Mouse (Mus musculus) testis, postnatal 10 days (tissue): ENCODE results near the gene Atcay.
"Not testable (repeated sequence)": the region's sequence is repeated elsewhere in the genome, so short reads cannot be mapped to it uniquely, and the experiment has no call there.

ENCODE experiments used
- DNase-seq: peaks from one replicate; pipeline ENCODE4 v3.0.0; 2021; ENCODE audit warnings: low spot score

Gene Atcay

DNA sequence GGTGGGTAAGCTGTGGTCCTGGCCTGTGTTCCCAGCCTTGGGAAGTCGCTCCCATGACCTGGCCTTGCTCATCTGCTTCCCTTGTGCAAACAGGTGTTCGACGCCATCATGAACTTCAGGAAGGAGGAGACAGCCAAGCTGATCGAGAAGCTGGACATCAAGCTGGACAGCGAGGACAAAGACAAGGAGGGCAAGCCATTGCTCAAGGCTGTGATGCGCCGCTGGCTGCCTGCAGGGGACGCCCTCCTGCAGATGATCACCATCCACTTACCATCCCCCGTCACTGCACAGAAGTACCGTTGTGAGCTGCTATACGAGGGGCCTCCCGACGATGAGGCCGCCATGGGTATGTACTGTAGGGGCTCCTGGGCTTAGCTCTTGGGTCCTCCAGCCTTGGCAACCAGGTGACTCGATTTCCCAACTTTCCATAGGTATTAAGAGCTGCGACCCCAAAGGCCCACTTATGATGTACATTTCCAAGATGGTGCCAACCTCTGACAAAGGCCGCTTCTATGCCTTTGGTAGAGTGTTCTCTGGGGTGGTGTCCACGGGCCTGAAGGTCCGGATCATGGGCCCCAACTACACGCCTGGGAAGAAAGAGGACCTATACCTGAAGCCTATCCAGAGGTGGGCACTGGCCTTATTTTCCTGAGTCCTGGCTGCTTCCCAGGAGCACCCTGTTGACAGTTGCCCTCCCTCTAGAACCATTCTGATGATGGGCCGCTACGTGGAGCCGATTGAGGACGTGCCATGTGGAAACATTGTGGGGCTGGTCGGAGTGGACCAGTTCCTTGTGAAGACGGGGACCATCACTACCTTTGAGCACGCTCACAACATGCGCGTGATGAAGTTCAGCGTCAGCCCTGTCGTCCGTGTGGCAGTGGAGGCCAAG lies 50.9 kb downstream of the Atcay start:
- DNase-seq, result no peak

DNA sequence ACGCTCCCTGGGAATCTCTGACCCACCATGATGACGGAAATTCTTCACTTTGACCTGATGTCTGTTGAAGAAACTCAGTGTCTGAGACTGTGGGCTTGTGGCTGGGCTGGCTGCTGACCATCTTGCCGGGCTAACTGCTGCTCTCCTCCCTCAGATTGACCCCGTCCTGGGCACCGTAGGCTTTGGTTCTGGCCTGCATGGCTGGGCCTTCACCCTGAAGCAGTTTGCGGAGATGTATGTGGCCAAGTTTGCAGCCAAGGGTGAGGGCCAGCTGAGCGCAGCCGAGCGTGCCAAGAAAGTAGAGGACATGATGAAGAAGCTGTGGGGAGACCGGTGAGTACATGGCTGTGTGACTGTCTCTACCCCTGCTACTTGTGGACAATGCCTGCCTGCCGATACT lies 51.7 kb downstream of the Atcay start:
- DNase-seq, result no peak

DNA sequence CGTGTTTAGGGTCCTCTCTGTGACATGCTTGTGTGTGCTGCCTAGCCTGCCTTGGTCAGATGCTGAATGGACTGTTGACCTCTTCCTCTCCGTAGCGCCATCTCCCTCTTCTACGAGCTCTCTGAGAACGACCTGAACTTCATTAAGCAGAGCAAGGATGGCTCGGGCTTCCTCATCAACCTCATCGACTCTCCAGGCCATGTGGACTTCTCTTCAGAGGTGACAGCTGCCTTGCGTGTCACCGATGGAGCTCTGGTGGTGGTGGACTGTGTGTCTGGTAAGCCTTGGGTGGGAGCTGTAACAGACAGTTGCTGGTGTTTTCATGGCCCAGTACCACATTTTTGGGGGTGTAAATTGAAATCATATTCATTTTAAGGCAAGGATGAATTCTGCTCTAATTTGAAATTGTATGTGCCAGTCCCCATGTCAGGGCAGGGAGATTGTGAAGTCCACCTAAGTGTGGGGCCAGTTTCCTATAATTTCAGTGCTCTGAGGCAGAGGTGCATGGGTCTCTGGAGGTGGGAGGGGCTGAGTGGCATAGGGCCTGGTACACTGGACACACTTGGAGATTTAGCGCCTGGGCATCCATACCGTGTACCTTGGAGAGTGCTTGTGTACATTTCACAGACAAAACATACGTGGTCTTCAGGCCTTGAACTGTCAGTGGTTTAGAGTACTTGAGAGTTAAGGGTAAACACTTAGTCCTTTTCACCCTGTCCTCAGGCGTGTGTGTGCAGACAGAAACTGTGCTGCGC lies 52.5 kb downstream of the Atcay start:
- DNase-seq, result peak; percentile 73

DNA sequence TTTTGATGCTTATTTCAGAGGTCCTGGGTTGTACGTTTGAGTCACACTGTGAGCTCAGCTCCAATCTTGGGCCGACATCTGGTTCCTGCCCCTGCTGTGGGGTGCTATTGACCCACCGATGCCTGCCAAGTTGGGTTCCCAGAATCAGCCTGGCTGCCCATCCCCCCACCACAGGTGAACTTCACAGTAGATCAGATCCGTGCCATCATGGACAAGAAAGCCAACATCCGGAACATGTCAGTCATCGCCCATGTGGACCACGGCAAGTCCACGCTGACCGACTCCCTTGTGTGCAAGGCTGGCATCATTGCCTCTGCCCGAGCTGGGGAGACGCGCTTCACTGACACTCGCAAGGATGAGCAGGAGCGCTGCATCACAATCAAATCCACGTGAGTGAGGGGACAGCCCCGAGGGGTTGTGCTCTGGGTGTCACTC lies 53.1 kb downstream of the Atcay start:
- peak; percentile 78 for DNase-seq

DNA sequence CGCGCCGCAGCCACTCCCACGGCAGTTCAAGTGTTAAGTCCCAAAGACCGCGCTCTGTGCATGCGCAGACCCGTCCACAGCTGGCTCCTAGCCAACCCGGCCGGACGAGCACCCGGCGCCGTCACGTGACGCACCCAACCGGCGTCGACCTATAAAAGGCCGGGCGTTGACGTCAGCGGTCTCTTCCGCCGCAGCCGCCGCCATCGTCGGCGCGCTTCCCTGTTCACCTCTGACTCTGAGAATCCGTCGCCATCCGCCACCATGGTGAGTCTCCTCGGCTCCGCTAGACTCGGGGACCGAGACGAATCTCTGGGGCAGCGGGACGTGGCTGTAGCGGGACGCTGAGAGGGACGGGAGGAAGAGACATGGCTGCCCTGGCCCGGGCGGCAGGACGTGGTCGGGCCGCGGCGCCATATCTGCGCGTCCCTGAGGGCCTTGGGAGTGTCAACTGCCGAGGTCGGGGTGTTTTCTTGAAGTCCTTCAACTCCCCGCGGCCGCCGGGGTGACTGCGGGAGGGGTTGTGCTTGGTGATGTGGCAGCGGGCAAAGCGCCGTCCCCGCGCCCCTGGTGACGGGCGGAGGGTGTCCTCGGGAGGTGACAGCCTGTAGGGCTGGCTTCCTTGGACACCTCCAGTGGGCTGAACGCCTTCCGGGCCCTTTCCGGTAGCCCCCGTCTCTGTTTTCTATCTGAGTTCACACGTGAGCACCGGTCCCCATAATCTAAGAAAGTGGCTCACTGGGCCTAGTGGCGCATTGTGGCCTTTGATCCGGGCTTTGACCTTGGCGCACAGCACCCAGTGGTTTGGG lies 54.0 kb downstream of the Atcay start, which contains the start of gene Eef2:
Eef2 (plus strand) TSS at position 166 of the 806 bp plus-strand sequence.
- peak; percentile 100 for DNase-seq

DNA sequence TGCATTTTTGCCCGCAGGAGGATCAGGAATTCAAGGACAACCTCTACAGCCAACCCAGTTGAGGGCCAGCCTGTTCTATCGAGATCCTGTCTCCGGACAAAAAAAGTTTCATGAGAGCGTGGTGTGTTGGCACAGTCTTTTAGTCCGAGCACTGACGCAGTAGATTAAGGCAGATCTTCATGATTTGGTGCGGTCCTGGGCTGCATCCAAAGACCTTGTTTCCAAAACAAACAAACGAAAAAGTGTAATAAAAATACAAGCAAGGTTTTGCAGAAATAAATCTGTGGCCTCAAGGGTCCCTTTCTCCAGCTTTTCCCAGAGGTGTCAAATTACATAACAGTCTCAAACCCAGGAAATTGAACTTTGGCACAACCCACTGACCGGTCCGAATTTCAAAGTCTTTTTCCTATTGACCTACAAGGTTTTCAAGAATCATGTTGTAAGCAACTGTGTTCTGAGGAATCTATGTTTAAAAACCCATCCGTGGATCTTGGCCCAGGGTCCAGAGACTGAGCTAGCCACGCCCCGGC lies 54.6 kb downstream of the Atcay start:
- no peak for DNase-seq

DNA sequence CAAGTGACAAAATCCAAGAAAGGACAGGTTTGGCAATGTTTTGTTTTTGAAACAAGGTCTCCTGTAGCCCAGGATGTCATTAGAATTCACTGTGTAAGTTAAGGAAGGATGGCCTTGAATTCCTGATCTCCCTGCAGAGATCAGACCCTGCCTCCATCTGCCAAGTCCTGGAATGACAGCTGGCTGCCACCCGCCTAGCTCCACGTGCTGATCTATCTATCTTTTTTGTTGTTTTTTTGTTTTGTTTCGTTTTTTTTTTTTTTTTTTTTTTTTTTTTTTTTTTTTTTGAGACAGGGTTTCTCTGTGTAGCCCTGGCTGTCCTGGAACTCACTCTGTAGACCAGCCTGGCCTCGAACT lies 55.3 kb downstream of the Atcay start:
- not testable (repeated sequence) for DNase-seq

DNA sequence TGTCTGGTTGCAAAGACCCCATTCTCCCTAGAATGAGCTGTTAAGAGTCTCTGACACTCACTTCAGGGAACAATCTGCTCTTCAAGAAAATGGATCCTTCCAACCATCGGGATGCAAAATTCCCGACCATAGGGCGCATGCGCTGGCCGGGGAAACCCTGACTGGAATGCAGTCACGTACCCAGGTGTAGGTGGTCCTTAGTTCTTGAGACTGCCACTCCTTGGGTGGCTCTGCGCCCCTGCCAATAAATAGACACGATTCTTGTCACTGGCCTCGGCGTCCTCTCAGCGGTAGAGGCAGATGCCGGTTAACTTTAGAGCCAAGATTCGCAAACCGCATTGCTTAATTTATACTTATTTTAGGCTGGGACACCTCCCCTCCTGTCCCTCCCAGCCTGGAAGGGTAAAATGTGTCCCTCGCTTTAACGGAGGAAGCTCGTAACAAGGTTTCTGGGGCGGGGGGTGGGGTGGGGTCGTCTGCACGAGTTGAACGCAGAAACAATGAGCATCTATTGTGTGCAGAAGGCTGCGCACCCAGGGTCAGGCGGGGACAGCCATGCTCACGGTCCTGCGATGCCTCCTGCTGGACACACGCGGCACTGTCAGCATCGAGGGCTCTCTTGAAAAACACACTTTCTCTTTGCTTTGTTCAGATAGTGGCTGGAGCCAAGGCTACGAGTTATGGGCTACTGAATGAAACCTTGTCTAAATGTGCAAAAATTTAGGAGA lies 55.9 kb downstream of the Atcay start:
- peak; percentile 95 for DNase-seq

DNA sequence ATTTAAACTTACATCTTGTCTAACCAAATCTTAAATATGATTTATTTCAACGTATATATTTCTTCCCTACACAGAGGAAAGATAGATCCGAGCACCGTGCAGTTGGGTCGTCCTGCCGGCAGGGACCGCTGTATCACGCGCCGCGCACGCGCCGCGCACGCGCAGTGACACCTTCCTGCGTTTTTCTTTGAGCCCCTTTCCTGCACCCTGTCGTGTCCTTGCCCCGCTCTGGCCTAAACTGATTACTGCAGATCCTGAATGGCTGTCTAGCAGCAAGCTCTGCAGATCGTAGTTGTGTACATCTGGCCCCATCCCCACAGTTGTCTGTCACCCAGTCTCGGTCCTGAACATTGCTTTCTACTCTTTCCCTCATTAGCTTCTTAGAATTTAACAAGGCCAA lies 57.5 kb downstream of the Atcay start:
- DNase-seq, result peak; percentile 88

DNA sequence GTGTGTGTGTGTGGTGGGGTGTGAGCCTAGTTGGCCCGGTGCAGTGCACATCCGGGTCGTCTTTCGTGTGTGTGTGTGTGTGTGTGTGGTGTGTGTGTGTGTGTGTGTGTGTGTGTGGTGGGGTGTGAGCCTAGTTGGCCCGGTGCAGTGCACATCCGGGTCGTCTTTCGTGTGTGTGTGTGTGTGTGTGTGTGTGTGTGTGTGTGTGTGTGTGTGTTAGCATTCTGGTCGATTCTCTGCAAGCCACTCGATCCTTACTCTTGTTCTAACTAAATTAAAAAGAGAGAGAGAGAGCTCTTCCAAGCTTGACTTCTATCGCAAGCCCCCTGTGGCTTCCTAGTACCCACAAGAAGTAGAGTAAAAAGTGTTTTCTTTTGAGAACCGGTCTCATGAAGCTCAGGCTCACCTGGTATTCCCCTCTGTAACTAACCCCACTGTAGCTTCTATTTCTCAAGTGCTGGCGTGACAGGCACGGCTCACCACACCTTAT lies 61.2 kb downstream of the Atcay start:
- DNase-seq, result not testable (repeated sequence)

DNA sequence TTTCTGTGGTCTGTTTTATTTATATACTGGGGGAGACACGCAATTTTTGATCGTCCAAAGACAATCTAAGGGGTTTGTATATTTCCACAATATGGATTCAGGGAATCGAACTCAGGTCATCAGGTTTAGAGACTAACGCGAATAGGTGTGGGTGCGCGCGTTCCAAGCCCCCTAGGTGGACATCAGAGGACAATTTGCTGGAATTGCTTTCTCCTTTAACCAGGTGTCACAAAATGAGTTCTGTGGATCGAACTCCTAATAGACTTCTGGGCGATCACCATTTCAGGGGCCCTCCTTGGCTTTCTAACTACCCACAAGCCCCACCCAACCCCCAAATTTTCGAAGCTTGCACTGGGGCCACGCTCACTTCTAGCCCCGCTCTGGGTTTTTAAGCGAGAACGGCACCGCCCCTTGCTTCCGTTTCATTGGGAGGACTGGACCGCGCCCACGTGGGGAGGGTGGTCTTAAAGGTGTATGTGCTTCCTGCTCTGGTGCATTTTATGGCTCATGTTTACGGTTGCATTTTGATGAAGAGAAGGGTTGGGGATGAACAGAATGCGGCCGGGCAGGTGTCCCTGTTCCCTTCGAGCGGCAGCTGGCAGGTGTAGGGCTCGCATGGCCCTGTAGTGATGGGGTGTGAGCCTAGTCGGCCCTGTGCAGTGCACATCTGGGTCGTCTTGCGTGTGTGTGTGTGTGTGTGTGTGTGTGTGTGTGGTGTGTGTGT lies 62.0 kb downstream of the Atcay start:
- DNase-seq, result peak; percentile 90

DNA sequence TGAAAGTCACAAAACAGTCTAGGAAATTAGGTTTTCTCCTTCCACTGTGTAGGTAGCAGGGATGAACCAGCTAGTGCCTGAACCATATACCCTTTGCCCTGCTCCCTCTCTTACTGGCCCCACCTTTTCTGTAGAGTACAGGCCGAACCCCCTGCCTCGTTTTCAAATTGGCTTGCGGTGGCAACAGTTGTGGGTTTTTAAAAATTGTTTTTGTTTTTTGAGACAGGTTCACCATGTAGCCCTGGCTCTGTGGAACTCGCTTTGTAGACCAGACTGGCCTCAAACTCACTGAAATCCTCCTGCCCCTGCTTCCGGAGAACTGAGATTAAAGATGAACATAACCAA lies 62.6 kb downstream of the Atcay start:
- DNase-seq, result no peak

DNA sequence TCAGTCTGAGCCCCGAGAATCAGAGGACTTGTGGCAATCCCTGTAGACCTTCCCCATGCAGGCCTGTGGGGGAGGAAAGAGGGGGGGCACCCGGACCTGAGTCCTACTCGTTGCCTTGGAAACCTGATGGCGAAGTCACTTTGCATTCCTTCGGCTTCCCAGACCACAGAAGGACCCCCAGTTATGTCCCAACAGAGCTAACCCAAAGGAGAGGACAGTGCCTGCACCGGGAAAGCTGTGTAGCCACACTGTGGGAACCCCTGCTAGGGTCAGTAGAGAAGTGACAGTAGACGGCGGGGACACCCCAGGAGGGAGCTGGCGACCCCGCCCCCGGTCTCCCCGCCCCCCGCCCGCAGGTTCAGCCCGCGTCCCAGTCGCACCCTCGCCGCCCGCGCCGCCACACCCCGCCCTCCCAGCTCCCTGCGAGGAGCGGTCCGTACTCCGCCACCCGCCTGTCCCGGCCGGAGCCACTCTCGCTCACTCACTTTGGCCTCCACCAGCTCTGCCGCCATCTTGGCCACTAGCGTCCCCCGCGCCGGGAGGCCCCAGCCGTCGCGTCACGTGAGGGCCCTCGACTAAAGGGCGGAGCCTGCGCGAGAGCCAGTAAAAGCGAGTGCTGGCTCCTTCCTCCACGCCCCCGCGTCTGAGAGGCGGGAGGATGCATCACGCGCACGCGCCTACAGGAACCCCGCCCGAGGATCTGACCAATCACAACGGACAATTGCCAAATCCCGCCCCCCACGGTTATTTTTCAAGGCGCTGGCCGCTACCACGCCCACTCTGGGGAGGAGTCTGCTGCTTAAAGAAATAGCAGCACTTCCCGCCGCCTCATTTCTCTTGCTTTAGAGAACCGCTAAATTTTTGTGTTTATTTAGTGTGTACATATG lies 63.2 kb downstream of the Atcay start, which contains the start of gene Pias4:
Pias4 (minus strand) TSS at position 724 of the 887 bp plus-strand sequence.
- peak; percentile 100 for DNase-seq

DNA sequence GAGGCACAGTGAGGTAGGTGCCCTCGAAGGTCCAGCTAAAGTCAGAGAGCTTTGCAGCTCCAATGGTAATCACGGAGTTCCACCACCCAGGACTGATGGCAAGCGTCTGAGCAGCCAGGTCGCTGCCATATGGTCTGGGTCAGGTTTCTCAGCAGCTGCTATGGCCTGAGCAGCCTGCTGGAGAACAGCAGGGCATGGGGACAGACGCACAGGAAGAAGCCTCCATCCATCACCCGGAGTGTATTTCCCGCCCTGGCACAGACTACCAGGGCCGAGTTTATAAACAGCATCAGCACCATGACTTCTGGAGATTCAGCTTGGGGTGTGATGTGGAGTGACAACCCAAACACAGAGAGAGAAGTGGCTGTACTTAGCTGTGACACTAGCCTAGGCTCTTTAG lies 65.5 kb downstream of the Atcay start:
- no peak for DNase-seq

DNA sequence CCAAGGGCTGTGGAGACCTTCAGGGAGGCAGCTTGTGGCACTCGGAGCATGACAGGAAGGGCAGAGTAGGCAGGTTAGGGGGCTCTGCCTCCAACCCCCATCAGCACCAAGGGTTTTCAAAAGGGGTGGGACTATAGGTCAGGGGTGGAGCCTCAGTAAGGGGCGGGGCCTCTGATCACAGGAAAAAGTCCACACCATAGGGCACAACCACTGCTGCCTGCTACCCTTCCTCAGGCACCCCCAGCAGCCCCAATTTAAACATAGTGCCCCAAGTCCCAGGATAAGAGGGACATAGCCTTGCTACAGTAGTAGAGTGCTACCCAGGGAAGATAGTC lies 68.3 kb downstream of the Atcay start:
- no peak for DNase-seq

DNA sequence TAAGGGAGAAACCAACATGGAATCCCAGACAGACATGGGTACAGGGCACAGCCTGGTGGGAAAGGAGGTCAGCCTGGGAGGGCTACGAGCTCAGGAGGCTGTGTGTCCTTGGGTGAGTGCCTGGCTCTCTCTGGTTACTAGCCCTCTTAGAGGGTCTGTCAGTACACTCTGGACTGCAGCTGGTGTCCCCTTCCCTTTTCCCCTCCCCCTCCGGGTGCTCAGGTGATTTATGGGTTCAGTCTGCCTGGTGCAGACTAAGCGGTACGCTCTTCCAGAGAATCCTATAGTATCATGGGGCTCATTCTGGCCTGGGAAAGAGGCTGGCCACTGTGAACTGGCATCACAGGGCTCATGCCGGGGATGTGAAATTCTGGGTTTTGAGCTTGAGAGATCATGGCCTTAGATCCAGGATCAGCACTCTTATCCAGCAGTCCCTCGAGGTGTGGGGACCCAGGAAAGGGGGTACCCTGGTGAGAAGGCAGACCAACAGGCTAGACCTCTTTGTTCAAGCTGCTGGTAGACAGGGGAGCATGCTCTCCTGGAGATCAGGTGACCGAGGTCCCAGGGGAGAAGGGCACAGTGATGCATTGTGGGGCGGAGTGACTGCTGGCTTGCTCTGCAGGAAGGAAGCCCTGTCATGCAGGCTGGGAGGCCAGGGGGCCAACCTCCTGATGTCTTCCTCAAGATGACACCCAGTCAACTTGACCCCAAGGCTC lies 68.9 kb downstream of the Atcay start:
- no peak for DNase-seq

DNA sequence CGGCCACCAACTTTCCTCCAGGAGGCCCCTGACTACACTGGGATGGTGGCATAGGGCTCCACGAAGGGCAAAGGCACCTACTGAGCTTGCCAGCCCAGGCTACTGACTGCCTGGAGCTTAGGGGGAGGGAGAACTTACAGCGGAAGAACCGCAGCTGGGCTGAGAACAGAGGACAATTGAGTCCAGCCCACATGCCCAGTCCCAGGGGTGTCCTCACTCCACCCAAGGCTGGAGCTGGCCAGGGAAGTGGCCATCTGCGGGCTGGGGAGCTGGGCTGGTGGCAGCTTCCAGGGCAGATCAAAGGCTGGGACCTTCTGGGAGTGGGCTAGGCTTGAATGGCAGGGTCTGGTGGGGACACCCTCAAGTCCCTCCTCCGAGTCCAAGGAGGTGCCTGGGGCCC lies 75.9 kb downstream of the Atcay start:
- DNase-seq, result no peak
